Mouse (Mus musculus) liver, embryonic 15.5 days (tissue): ENCODE measurements around the gene Strip1. TPM values are rescaled to one million over a fixed set of nuclear protein-coding genes. Genes with fewer than 3 reads are reported as not detected.

Experiments used
- ATAC-seq: fragments of 200-750 bp; cut with Nextera tagmentation; 2 replicates; pipeline ENCODE4 v1.8.0; 2017; ENCODE audit warnings: moderate number of reproducible peaks, mild to moderate bottlenecking, moderate library complexity; ENCODE audit not compliant: insufficient read depth
- H3K27ac ChIP-seq: fragments of 300-500 bp; sonication (generic); replicated peaks from 2 replicates; pipeline ENCODE4 v1.5.1; 2015; ENCODE audit warnings: mild to moderate bottlenecking, inconsistent platforms
- H3K27me3 ChIP-seq: fragments of 300-500 bp; sonication (generic); 2 replicates; pipeline ENCODE4 v1.6.1; 2015; ENCODE audit warnings: mild to moderate bottlenecking, inconsistent platforms
- H3K36me3 ChIP-seq: fragments of 300-500 bp; sonication (generic); replicated peaks from 2 replicates; pipeline ENCODE4 v1.6.1; 2015; ENCODE audit warnings: moderate library complexity, mild to moderate bottlenecking, inconsistent platforms
- H3K4me1 ChIP-seq: fragments of 300-500 bp; sonication (generic); replicated peaks from 2 replicates; pipeline ENCODE4 v1.6.1; 2015; ENCODE audit warnings: inconsistent platforms
- H3K4me2 ChIP-seq: fragments of 300-500 bp; sonication (generic); 2 replicates; pipeline ENCODE4 v1.6.1; 2015; ENCODE audit warnings: moderate library complexity, mild to moderate bottlenecking, inconsistent platforms
- H3K4me3 ChIP-seq: fragments of 300-500 bp; sonication (generic); replicated peaks from 2 replicates; pipeline ENCODE4 v1.5.1; 2015; ENCODE audit warnings: mild to moderate bottlenecking, inconsistent platforms
- H3K9ac ChIP-seq: fragments of 300-500 bp; sonication (generic); 2 replicates; pipeline ENCODE4 v1.6.1; 2015; ENCODE audit warnings: moderate library complexity, mild to moderate bottlenecking, inconsistent platforms
- H3K9me3 ChIP-seq: fragments of 300-500 bp; sonication (generic); replicated peaks from 2 replicates; pipeline ENCODE4 v1.6.1; 2016; ENCODE audit warnings: inconsistent platforms
- WGBS: fragments of 180-500 bp; shearing (Covaris S2); methylation state at CpG from one replicate; pipeline ENCODE4 v1.1.7; 2015; ENCODE audit warnings: mixed read lengths; ENCODE audit not compliant: insufficient replicate concordance; 5-methylcytosine and 5-hydroxymethylcytosine counted together
- polyA plus RNA-seq: library from polyadenylated mRNA; unstranded; fragments of >200 nt; fragmentation: Nextera tagmentation; extraction: Ambion mirVana; gene quantifications from 2 replicates; pipeline ENCODE4 v1.2.1, GENCODE M21; 2015

Strip1 gene
- polyA plus RNA-seq = 9.6 and 10.5 TPM in 2 replicates

GRCm38 (mm10) chr3:107631523-107631958, at the start of gene Strip1:
Gene Strip1, minus strand, starts transcription at chr3:107631694.
- peak within 1 kb of the TSS; percentile 96 for H3K4me3 ChIP-seq
- WGBS = under 1% methylated on average over 34 of the region's 35 CpGs
- H3K4me1 ChIP-seq = peaks cover 20% of the 10 kb centered on the region

DNA sequence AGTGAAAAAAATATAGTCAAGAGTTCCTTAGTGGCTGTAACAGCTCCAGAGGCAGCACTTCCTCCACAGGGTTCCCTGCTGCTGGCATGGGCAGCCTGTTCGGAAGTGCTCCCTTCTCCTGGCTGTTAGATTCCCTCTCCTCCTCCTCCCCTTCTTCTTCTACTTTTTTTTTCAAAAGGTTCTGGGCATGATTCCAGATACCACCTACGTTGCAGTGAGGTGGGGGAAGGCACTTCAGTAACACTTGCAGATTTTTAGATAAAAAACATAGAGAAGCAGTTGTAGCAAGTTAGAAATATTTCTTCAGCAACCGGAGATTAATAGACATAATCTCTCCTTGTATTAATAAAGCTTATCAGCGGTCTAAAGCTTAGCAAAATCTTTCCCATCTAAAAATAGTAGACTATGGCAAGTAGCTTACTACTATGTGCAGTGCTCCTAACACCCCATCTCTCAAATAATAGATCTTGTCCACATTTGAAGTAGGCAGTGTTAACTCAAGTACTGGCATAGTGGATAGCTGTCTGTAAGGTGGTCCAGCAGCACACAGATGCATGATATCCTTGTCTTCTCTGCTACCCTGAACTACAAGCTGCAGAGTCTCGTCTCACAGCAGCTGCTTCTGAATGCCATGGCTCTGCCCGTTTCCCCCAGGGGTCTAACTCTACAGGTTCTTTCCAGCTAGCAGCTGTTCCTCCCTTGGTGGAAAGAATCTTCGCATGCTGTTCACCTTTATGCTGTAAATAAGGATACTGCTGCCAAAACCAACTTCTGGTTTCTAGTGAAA, 49.5 kb upstream of the Strip1 start:
- no peak for ATAC-seq
- Histone ChIP-seq H3K4me3 (no peak overlapping the region), H3K27me3 (no peaks in the 10 kb centered on the region), H3K9ac (no peak overlapping the region), H3K4me1 (peaks cover 19% of the 10 kb centered on the region), H3K4me2 (no peak overlapping the region), H3K36me3 (peaks cover 14% of the 10 kb centered on the region), H3K9me3 (no peaks in the 10 kb centered on the region), H3K27ac (no peak overlapping the region)
- WGBS = 57% methylated on average over 7 of the region's 7 CpGs

More at GRCm38 (mm10) chr3:107631523-107631958, at the start of gene Strip1:
- Histone ChIP-seq H3K27ac (peak within 1 kb of the TSS; percentile 75), H3K36me3 (peaks cover 8% of the 10 kb centered on the region; the same call in 1 of the 2 replicates), H3K27me3 (no peaks in the 10 kb centered on the region), H3K4me2 (peak within 1 kb of the TSS; percentile 90), H3K9me3 (no peaks in the 10 kb centered on the region), H3K9ac (peak within 1 kb of the TSS; percentile 91)
- peak; percentile 92 for ATAC-seq

GRCm38 (mm10) chr3:107671509-107671908, 40.0 kb upstream of the Strip1 start:
- Histone ChIP-seq H3K36me3 (peaks cover 83% of the 10 kb centered on the region), H3K4me1 (no peaks in the 10 kb centered on the region), H3K4me3 (no peak overlapping the region), H3K9ac (no peak overlapping the region), H3K27me3 (no peaks in the 10 kb centered on the region), H3K27ac (no peak overlapping the region), H3K9me3 (no peaks in the 10 kb centered on the region), H3K4me2 (no peak overlapping the region)
- 54% methylated on average over 2 of the region's 2 CpGs for WGBS
- ATAC-seq = no peak

GRCm38 (mm10) chr3:107670500-107670899, 39.0 kb upstream of the Strip1 start:
- Histone ChIP-seq H3K9me3 (no peaks in the 10 kb centered on the region), H3K9ac (no peak overlapping the region), H3K4me3 (no peak overlapping the region), H3K4me1 (no peaks in the 10 kb centered on the region), H3K27ac (no peak overlapping the region), H3K27me3 (no peaks in the 10 kb centered on the region), H3K36me3 (peaks cover 86% of the 10 kb centered on the region), H3K4me2 (no peak overlapping the region)
- WGBS = 51% methylated on average over 4 of the region's 4 CpGs
- ATAC-seq = no peak

- no peaks in the 10 kb centered on the region for H3K9me3 ChIP-seq
- ATAC-seq = no peak
- no peak overlapping the region for H3K27ac ChIP-seq
- peaks cover 85% of the 10 kb centered on the region for H3K36me3 ChIP-seq
- WGBS = 79% methylated on average over 7 of the region's 7 CpGs
- H3K4me1 ChIP-seq = no peaks in the 10 kb centered on the region
- no peak overlapping the region for H3K9ac ChIP-seq
- H3K27me3 ChIP-seq = no peaks in the 10 kb centered on the region
- no peak overlapping the region for H3K4me2 ChIP-seq
- H3K4me3 ChIP-seq = no peak overlapping the region
Measured at GRCm38 (mm10) chr3:107668786-107669185, 37.3 kb upstream of the Strip1 start.

DNA sequence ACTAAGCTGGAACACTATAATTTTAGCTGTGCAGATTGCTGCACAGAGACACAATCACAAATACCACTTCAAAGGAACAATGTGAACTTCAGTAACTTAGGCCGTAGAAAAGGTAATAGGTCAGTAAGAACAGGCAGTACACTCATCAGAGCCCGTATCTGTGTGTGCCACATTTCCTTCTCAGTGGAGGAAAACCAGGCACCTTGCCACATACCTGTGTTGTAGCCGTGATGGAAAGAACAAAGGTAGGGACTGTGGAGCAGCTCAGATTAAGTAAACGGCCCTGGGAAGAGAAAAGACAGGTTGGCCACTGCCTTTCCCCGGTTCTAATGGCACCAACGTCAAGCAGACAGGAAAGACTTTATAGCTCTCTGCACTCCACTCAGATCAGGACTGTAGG, 35.9 kb upstream of the Strip1 start:
- H3K4me1 ChIP-seq = no peaks in the 10 kb centered on the region
- WGBS = 72% methylated on average over 6 of the region's 6 CpGs
- no peaks in the 10 kb centered on the region for H3K27me3 ChIP-seq
- no peak overlapping the region for H3K4me3 ChIP-seq
- no peak overlapping the region for H3K9ac ChIP-seq
- H3K4me2 ChIP-seq = no peak overlapping the region
- no peak for ATAC-seq
- no peak overlapping the region for H3K27ac ChIP-seq
- no peaks in the 10 kb centered on the region for H3K9me3 ChIP-seq
- peaks cover 87% of the 10 kb centered on the region for H3K36me3 ChIP-seq

DNA sequence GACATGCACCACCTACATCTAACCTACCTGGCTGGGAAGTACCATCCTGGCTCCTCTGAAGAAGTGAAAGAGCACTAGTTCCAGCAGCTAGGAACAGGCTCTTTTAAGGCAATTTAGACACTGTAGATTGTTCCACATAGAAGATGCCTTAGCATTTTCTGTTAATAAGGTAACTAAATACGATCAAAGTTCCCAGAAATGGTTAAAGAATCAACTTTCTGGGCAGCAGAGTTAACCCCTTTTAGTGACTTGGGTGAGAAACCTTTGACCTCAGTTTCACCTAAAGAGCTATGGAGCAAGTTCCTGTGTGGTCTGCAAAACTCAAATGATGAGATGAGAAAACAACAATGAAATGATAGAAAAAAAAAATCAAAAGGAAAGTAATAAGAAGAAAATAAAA, 33.1 kb upstream of the Strip1 start:
- H3K27ac ChIP-seq = no peak overlapping the region
- H3K4me3 ChIP-seq = no peak overlapping the region
- no peak for ATAC-seq
- H3K9me3 ChIP-seq = no peaks in the 10 kb centered on the region
- H3K4me2 ChIP-seq = no peak overlapping the region
- no peaks in the 10 kb centered on the region for H3K27me3 ChIP-seq
- H3K36me3 ChIP-seq = peaks cover 85% of the 10 kb centered on the region
- H3K9ac ChIP-seq = no peak overlapping the region
- 70% methylated on average over 1 of the region's 1 CpGs for WGBS
- no peaks in the 10 kb centered on the region for H3K4me1 ChIP-seq

GRCm38 (mm10) chr3:107659000-107659399, 27.5 kb upstream of the Strip1 start:
- Histone ChIP-seq H3K4me1 (no peaks in the 10 kb centered on the region), H3K9me3 (no peaks in the 10 kb centered on the region), H3K9ac (no peak overlapping the region), H3K4me3 (no peak overlapping the region), H3K27ac (no peak overlapping the region), H3K4me2 (no peak overlapping the region), H3K27me3 (no peaks in the 10 kb centered on the region), H3K36me3 (peaks cover 35% of the 10 kb centered on the region)
- no peak for ATAC-seq
- WGBS = 80% methylated on average over 1 of the region's 1 CpGs

GRCm38 (mm10) chr3:107656888-107657287, 25.4 kb upstream of the Strip1 start:
- no peaks in the 10 kb centered on the region for H3K4me1 ChIP-seq
- ATAC-seq = no peak
- WGBS = 59% methylated on average over 4 of the region's 4 CpGs
- no peak overlapping the region for H3K4me2 ChIP-seq
- peaks cover 24% of the 10 kb centered on the region for H3K36me3 ChIP-seq
- H3K27me3 ChIP-seq = no peaks in the 10 kb centered on the region
- H3K9me3 ChIP-seq = no peaks in the 10 kb centered on the region
- H3K27ac ChIP-seq = no peak overlapping the region
- no peak overlapping the region for H3K9ac ChIP-seq
- no peak overlapping the region for H3K4me3 ChIP-seq

DNA sequence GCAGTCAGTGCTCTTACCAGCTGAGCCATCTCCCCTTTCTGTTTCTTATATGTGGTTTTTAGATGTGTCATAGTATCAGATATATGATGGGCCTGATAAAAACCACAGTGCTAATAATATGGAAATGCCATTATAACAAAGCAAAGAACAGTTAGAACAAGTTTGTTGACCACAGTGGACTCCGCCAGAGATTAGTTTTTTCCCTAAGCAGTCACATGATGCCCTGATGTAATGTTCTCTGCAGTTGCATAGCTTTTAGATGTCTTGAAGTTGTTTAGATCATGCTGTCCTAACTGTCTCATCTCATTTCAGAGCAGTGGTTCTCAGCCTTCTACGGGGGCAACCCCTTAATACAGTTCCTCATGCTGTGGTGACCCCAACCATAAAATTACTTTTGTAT, 24.7 kb upstream of the Strip1 start:
- H3K27ac ChIP-seq = no peak overlapping the region
- H3K4me3 ChIP-seq = no peak overlapping the region
- H3K4me2 ChIP-seq = no peak overlapping the region
- no peaks in the 10 kb centered on the region for H3K9me3 ChIP-seq
- ATAC-seq = no peak
- 73% methylated on average over 2 of the region's 2 CpGs for WGBS
- no peaks in the 10 kb centered on the region for H3K4me1 ChIP-seq
- H3K36me3 ChIP-seq = peaks cover 19% of the 10 kb centered on the region
- H3K9ac ChIP-seq = no peak overlapping the region
- no peaks in the 10 kb centered on the region for H3K27me3 ChIP-seq

DNA sequence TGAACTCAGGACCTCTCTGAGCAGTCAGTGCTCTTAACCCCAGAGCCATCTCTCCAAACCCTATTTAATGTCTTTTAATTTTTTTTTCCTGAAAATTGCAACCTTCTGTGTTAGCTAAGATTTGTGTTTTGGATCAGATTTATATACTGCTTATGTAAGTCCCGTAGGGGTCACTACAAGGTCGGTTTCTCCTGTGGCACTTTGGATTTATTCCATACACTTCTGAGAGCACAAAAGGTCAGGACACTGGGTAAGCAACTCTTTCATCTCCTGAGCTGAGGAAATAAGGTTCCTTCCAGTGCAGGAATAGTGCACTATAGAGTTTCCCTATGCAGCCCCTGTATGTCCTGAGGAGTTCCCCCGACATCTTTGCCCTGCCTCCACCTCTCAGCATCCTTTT, 24.0 kb upstream of the Strip1 start:
- no peak overlapping the region for H3K4me3 ChIP-seq
- no peak overlapping the region for H3K27ac ChIP-seq
- no peak for ATAC-seq
- no peak overlapping the region for H3K9ac ChIP-seq
- H3K36me3 ChIP-seq = peaks cover 13% of the 10 kb centered on the region; the same call in 1 of the 2 replicates
- H3K4me1 ChIP-seq = no peaks in the 10 kb centered on the region
- WGBS = 76% methylated on average over 3 of the region's 3 CpGs
- no peak overlapping the region for H3K4me2 ChIP-seq
- no peaks in the 10 kb centered on the region for H3K27me3 ChIP-seq
- no peaks in the 10 kb centered on the region for H3K9me3 ChIP-seq
